Mouse (Mus musculus) olfactory bulb, adult 2 months (tissue): ENCODE results near the gene Cdc6.

Experiments
- CTCF ChIP-seq: fragments of 200-500 bp; IDR thresholded peaks from 2 replicates; pipeline ENCODE4 v1.5.1; 2012; ENCODE audit warnings: low read depth, mild to moderate bottlenecking, low read length, moderate library complexity; ENCODE audit not compliant: insufficient read depth
- POLR2A ChIP-seq: fragments of 200-500 bp; IDR thresholded peaks from 2 replicates; pipeline ENCODE4 v1.6.1; 2012; ENCODE audit warnings: mild to moderate bottlenecking, low read depth, low read length, moderate library complexity; ENCODE audit not compliant: insufficient read depth

GRCm38 (mm10) chr11:98904577-98904976 lies 3.0 kb upstream of the Cdc6 start:
- TF ChIP-seq CTCF (no peak), POLR2A (no peak)
